Mouse (Mus musculus) erythroblast, adult 5-6 weeks (primary cell): ENCODE measurements around the gene Siglecf. TPM values are rescaled to one million over a fixed set of nuclear protein-coding genes. Genes with fewer than 3 reads are reported as not detected.
"Not testable (repeated sequence)": the region's sequence is repeated elsewhere in the genome, so short reads cannot be mapped to it uniquely, and the experiment has no call there.

Experiments
- ATAC-seq: replicated peaks from 2 replicates; pipeline ENCODE4 v1.8.0; 2016; ENCODE audit warnings: moderate number of reproducible peaks, mild to moderate bottlenecking, moderate TSS enrichment, inconsistent platforms; ENCODE audit not compliant: poor library complexity, low FRiP score, severe bottlenecking
- total RNA-seq, 2 experiments: library from RNA; stranded (forward) in 1 of 2; stranded (reverse) in 1 of 2; fragments of 150-400 nt in 1 of 2; fragments of 200-764, 138-1000 nt in 1 of 2; gene quantifications; 2 replicates each; pipeline versions ENCODE4 v1.2.3 to v1.2.4; 2015 to 2017; ENCODE audit warnings: low replicate concordance in 2 of 2

Siglecf gene
- total RNA-seq (2015; ENCODE audit: low replicate concordance) (2.3 and 7.7 TPM in 2 replicates), total RNA-seq (2017; ENCODE audit: low replicate concordance) (6.0 and 6.6 TPM in 2 replicates)

DNA sequence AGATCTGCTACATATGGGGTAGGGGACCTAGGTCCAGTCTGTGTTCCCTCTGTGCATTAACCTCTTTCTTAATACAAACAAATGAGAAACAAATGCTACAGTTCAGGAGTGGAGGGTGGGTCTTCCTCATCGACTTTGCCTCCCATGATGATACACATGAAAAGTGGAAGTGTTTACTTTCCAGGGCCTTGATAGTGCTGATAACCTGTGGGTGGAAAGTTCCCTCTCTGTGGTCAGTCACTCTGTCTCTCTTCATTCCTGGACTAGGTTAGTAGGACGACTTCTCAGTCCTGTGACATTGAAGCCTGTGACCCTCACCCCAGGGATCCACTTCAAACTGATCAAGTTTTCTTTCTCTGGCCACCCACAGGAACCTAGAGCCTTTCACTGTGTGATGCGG lies at the start of gene Siglecf:
Siglecf (plus strand) TSS at position 188 of the 400 bp plus-strand sequence.
- ATAC-seq, result no peak

DNA sequence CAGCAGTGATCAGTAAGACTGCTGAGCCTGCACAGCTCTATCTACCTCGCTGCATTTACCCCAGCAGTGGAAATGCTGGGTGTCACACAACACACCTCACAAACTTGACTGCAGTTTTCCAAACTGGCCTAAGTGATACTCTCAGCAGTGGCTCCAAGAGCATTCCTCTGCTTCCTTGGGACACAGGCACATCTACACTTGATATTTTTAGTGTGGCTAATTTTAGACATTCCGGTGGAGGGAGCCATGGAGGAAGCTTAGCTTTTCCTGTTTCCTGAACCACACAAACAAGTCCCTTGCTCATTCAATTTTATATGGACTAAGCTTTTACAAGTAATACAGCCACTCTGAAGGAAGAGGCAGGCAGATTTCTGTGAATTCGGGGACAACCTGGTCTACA lies 45.9 kb upstream of the Siglecf start:
- no peak for ATAC-seq

DNA sequence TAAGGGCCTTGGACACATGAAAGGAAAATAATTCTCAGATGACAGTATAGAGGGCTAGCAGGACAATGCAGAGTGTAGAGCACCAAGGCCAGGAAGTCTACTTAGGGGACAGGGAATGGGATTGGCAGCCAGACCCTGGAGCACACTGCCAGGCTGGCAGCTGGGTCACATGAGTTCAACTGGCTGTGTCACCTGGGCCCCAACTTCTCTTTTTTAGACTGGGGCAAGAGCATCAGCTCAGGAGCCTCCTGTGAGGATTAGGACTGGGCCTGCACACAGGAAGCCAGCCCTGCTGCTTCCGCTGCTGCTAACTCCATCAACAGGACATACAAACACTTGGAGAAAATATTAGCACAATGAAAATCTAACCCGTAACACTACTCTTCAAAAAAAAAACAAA lies 42.1 kb upstream of the Siglecf start:
- no peak for ATAC-seq

DNA sequence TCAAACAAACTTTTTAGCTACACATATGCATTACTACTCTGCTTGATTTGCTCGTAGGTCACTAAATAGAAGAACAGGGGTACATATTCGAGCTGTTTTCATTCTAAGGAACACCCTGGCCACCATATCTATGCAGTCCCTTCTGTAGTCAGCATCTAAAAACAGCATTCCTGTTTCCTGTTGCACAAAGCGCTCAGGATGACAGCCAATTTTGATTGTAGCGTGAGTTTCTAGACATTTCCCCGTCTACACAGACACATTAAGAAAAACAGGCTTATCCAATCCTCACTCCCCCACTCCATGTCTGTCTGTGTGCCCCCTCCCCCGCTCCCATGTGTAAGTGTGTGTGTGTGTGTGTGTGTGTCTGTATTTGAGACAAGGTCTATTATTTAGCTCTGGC lies 39.5 kb upstream of the Siglecf start:
- no peak for ATAC-seq

DNA sequence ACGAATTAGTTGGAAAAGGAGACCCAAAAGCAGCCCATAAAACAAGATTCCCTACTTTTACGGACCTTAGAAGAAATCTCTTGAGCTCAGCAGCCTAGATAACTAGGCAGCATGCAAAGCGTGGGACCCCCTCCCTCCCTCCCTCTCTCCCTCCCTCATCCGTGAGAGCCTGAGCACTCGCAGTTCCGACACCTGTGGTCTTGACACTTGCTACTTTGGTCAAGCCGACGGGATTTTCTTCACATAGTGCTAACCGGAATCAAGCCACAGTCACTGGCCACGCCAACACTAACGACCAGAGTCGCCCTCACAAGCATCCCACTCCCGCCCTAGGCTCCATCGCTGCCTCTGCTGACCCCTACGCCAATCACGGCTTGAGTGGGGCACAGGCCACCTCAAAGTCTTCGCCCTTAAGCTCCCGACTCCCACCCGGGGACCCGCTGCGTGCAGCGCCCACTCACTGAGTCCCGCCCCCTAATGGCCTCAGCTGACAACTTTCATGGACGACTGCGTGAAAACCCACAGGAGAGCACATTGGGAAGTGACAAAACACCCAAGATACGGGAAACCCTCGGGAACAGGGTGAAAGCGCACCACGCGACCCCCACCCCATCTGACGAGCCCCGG lies 38.6 kb upstream of the Siglecf start:
- peak; percentile 64 for ATAC-seq

DNA sequence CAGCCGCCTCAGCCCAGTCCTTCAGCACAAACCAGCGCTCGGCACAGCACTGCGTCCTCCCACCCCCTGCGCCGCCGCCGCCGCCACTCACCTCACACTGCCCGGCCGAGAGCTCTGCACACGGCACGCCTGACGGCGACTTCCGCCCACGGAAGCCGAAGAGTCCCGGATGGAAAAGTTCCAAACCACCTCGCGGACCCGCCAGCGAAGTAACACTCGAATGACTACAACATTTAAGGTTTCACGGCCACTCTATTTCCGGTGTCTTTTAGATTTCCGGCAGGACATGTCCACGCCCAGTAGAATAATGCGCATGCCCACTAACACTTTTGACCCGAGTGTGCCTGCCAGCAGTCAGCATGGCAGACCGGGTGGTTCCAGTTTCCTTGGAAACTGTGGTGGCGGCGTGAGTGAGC lies 38.1 kb upstream of the Siglecf start, which contains the start of gene Zfp715:
Zfp715 (minus strand) TSS at position 282 of the 416 bp plus-strand sequence.
- ATAC-seq, result peak; percentile 96

DNA sequence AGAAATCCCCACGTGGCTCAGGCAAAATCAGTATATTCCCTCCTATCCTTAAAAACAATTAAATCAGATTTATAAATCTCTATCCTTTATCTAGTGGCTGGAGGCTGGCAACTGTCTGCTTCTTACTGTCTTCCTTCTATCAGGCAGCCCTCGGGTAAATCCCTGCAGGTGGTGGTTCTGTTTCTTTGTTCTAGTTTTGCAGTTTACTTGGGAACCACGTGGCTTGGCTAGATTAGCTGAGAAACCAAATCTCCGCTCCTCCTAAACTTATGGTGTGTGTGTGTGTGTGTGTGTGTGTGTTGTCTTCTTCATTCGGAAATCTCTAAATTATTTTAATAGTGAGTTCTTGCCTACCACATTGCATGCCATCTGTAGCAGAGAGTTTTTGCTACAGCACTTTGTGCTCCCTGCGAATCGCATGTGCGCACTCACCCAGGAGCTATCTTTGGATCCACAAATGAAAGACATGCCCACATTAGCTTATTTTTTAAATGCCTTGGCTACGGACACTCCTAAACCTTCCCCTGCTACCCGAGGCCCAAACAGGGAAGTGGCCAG lies 24.8 kb upstream of the Siglecf start:
- no peak for ATAC-seq

DNA sequence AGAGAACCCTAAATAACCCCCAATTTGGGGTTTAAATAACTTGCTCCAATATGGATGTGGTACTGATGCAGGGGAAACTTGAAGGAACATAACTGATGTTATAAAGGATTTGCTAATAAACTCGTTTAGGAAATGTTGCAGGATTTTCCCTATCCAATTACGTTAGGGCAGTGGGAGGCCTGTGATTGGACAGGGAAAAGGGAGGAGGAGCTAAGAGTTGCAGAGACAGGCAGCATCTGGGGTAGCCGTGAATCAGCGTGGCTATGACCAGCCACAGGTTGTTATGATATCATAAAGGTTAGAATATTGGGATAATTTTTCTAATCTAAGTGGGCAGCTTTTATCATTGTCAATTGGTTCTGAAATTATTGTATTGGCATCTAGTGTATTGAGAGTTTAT lies 23.0 kb upstream of the Siglecf start:
- ATAC-seq, result no peak

DNA sequence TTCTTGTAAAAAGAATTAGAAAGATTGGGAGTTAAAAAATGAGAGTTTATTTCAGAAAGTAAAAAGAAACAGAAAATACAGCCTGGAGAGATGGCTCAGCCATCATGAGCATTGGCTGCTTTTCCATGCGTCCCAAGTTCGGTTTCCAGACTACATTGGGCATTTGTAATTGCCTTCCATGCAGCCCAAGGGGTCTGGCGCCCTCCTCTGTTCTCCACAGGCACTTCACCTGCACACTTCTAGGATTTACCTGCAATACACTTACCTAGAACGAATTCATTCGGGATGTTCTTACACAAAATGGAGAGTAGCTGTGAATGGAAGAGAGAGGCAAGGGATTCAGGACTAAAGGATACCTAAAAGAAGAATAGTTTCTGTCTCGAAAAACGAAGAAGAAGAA lies 17.9 kb upstream of the Siglecf start:
- ATAC-seq, result no peak

DNA sequence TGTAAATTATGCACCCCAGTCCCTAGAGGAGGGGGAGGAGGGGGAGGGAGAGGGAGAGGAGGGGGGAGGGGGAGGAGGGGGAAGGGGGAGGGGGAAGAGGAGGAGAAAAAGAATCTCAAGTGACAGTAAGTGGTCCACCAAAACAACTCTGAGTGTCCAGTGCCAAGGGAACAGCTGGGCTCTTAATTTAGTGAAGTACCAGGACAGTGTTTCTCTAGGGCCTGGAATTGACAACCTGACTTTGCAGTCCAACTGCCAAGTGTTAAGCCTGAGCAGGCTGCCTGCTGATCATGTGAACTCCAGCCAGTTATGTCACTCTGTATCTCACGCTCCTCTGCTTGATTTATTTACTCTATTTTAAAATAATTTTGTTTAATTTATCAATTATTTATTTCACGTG lies 17.2 kb upstream of the Siglecf start:
- ATAC-seq, result no peak

DNA sequence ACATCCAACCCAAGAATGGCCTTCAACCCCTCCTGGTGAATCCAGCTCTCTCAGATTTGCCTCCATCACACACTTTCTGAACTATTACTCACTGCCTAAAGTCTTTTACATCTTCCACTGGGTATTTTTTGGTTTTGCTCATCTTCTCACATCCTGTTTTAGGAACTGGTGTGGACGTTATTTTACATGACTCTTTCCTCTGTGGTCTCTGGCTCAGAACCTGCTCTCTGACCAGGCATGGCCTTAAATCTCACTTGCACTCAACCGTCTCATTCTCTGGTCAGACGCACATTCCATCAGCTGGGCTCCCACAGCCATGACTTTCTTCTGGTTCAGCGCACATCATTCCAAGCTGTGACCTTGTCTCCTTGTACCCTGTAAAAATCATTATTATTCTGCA lies 10.4 kb upstream of the Siglecf start:
- ATAC-seq, result no peak

DNA sequence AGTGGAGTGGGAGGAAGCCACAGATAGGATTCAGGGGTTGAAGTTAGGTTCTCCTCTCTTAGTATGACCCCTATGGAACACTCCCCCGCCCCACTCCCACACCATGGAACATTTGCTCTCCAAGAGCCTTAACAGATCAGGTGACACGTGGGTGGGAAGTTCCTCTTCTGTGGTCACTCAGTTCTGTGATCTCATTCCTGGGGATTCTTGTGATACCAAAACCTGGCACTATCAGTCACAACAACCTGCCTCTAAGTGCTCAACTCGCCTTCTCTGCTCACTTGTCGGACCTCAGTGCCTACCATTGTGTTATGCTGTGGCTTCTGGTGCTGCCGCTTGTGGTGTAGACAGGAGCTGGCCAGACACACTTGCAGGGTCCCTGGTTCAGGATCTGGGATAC lies 8.0 kb upstream of the Siglecf start:
- ATAC-seq, result no peak

DNA sequence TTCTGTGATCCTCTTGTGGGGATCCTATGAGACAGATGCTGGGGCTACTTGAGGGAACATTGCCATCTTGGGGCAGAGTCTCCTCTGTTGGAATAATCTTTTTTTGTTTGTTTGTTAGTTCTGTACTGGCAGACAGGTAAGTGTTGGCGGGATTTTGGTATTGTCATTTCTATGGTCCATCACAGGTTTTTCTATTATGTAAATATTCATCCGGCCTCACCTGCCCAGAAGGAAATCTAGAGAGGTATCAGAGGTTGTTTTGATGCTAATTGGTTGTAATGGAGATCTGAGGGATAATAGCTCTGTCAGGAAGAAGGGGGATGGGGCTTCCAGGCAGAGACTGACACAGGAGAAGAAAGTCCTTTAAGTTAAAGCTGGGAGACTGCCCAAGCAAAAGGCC lies 7.1 kb upstream of the Siglecf start:
- ATAC-seq, result no peak

DNA sequence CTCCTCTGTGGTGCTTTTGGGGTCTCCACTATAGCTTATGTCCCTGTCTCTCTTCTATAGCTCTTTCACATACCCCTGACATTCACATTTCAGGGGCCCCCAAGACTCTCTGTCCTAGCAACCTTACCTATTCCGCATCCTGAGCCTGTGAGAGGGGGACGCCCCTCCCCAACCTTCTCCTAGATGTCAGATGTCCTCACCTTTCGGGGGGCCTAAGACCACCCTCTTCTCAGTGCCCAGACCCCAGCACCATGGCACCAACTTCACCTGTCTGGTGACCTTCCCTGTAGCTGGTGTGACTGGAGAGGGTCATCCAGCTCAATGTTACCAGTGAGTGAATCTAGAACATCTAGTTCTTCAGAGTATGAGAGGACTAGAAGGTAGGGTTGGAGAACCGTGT lies 6.7 kb upstream of the Siglecf start:
- ATAC-seq, result no peak

DNA sequence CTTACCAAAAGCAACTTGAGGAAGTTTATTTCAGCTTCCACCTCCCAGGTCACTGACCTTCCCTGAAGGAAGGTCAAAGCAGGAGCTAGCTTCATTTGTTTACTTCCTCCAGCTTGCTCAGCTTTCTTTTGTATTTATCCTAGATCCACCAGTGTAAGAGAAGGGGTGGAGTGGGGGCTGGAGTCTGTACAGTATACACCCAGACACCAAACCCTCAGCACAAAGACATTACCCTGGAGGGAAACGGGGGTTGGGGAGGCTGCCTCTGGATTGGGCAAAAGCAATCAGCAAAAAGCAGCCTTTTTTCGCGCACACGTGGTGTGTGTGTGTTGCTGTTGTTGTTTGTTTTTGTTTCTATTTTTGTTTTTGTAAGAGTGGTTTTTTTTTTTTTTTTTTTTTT lies 5.0 kb upstream of the Siglecf start:
- no peak for ATAC-seq

DNA sequence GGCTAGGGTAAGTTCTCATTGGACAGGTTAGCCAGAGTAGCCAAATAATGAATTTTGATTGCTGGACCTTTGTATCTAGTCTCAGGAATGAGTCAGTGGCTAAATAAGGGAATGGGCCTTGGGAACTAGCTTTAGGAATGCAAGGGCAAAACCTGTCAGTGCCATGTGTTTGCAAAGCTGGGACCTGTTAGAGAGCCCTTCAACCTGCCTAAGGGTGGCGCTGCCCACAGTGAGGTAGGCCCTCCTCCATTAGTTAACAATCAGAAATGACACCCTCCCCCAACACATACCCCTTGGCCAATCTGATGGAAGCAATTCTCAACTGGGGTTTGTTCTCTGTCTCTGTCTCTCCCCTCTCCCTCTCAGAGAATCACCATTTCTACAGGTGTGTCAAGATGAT lies 4.6 kb upstream of the Siglecf start:
- ATAC-seq, result no peak

DNA sequence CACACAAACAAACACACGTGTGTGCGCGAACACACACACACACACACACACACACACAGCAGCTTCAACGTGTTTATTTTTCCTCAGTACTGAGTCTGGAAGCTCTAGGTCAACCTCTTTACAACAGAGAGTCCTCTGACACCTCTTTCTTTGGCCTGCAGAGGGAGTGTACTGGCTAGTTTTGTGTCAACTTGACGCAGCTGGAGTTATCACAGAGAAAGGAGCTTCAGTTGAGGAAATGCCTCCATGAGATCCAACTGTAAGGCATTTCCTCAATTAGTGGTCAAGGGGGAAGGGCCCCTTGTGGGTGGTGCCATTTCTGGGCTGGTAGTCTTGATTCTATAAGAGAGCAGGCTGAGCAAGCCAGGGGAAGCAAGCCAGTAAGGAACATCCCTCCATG lies 1.5 kb upstream of the Siglecf start:
- ATAC-seq, result not testable (repeated sequence)

DNA sequence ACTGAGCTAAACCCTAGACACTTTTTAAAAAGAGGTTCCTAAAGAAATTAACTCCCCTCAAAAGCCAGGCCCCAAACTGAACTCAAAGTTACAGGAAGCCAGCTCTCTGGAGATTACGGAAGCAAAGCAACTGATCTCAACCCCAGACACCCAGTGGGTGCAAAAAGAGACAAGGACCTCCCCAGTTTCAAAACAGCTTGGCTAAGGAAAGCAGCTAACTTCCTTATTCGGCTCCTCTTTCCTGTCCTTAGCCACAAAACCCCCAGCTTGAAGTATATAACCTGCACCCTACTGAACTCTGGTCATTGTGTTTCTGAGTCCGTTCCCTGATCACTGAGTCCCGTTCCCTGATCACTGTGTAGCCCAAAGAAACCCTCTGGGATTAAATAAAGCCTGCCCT lies 2.0 kb downstream of the Siglecf start:
- no peak for ATAC-seq

DNA sequence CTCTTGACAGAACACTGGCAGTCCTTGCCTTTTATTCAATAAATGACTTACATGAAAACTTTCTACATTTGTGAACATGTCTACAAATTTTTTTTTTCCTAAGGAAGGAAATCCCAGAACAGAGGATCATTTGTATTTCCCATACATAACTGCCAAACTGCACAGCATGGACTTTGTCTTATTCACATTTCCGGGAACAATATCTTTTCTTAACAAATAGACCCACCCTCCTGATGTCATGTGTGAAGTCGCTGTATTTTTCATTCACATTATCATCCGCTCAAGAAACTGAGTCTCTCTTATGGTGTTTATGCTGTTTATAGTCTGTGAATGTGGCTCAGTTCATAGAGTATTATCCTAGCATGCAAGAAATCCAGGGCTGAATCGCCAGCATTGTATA lies 2.6 kb downstream of the Siglecf start:
- ATAC-seq, result no peak

DNA sequence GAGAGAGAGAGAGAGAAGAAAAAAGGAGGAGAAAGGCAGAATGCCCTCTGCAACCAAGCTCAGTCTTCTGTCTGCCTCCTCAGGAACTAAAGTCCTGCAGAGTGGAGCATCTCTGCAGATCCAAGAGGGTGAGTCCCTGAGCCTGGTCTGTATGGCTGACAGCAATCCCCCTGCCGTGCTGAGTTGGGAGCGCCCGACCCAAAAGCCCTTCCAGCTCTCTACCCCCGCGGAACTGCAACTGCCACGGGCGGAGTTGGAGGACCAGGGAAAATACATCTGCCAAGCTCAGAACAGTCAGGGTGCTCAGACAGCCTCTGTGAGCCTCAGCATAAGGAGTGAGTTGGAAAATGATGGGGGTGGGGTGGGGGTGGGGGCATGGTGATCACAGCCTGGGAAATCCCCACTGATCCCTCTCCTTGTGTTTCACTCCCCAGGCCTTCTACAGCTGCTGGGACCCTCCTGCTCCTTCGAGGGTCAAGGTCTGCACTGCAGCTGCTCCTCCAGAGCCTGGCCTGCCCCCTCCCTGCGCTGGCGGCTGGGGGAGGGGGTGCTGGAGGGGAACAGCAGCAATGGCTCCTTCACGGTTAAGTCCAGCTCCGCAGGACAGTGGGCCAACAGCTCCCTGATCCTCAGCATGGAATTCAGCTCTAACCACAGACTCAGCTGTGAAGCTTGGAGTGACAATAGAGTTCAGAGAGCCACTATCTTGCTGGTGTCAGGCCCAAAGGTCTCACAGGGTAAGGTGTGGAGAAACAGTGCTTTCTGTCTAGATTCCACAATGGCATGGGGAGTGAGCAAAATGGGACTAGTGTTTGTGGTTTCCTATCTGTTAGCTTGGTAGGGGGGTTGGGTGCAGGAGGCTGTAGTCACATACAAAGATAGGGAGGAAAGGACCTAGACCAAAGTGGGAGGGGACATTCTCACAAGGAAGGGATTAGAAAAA lies 4.0 kb downstream of the Siglecf start:
- no peak for ATAC-seq

DNA sequence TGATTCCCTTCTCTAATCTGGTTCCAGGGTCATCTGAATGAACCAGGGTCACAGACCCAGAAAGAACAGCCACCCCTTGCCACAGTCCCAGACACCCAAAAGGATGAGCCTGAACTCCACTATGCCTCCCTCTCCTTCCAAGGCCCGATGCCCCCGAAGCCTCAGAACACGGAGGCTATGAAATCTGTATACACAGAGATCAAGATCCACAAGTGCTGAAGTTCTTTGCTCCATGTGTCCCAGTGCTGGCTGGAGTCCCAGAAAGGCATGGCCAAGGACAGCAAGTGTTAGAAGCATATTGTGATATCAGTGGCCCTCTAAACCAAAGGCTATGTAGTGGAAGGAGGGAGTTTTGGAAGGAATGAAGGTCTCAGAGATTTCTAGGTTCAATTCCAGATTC lies 7.4 kb downstream of the Siglecf start:
- ATAC-seq, result no peak
